Mouse (Mus musculus) CD4-positive, CD25-positive, alpha-beta regulatory T cell, adult 2 months (primary cell): ENCODE data around the gene Pde7b.

Experiments
- DNase-seq: peaks from one replicate; pipeline ENCODE4 v3.0.0-alpha.2; 2012; ENCODE audit warnings: low read depth, low spot score

Gene Pde7b

DNA sequence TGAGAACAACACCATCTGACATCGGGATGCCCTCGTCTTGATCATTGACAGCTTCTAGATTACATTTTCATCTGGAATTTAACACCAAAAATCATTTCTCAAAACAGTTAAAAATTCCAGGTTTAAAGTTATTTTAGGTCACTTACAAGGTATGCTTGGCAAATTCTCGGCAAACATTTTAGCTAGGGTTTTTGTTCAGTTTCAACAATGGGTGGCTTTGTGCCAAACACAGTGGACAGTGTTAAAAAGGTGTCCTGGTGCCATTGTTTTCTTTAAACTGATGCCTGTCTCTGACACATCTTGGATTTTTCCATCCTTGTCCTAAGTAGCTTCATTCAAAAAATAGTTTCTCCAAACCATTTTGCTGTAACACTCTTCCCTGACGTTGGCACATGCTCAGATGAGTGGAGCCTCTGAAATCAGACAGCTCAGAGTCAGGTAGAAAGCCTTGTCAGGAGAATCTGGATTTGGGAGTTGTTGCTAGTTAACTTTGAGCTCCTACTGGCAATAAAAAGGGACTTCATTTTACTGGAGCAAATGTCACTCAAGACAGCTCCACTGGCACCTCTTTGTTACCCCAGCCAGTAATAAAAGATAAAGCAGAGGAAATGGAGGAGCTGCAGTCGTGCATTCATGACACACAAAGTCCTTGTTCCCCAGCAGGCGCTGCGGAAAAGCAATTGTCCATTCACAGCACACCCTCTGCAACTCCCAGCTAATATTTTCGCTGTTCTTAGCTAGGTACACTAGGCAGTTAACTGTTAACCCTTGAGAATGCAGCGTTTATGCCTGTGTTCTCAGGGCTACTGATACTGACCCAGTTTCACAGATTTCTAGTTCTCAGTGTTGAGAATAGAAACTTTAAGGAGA lies 2.0 kb downstream of the Pde7b start:
- DNase-seq = no peak

DNA sequence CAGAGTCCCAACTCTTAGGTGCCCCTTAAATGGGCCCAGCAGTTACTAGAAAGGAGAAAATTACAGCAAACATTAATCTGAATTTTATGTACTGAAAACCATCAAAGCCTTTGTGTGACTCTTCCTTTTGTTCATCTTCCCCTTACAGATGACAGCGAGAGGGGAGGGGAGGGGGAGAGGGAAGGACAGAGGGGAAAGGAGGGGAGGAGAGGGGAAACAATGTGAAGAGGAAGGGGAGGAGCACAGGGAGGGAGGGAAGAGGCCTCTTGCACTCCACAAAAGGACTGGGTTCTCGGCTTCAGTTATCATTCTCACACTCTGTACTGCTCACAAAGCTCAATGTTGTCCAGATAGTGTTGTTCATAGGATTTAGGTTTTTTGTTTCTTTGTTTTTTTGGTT lies 5.7 kb downstream of the Pde7b start:
- no peak for DNase-seq

- DNase-seq = no peak
These were observed 24.2 kb downstream of the Pde7b start for GRCm38 (mm10) chr10:20700633-20701032.

- DNase-seq = no peak
These were observed 25.0 kb downstream of the Pde7b start for GRCm38 (mm10) chr10:20699874-20700273.

DNA sequence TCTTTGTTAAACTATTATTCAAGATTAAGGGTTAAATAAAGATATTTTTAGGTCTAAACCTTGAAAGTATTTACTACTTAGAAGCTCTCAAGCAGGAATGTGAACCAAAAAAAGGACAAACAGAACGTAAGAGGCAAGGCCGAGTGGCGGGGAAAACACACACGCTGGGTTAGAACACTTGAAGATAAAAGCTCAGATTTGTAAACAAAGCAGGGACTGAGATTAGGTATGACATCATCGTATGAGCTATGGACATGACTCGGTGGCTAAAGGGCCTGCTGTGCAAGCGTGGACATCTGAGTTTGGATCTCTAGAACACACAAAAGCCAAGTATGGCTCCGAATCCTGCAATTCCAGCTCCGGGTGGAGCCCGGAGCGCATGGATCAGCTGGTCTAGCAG lies 29.2 kb downstream of the Pde7b start:
- DNase-seq = no peak

DNA sequence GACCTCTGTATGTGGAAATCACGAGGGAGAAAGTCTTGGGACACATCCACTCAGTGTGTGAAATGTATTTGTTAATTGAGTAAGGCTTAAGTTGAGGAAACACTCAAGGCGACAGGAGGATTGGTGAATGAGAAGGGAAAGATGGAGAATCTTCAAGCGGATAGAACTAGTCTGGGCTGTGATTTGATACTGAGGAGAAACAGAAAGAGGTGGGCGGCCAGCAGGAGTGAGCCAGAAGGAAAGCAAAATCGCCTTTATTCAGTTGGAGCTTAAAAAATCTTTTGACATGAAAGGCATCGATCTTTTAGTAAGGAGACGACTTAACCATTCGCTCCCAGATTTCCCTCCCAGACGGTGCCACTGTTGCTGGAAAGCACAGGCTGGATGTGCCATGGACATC lies 34.9 kb downstream of the Pde7b start:
- DNase-seq = no peak

DNA sequence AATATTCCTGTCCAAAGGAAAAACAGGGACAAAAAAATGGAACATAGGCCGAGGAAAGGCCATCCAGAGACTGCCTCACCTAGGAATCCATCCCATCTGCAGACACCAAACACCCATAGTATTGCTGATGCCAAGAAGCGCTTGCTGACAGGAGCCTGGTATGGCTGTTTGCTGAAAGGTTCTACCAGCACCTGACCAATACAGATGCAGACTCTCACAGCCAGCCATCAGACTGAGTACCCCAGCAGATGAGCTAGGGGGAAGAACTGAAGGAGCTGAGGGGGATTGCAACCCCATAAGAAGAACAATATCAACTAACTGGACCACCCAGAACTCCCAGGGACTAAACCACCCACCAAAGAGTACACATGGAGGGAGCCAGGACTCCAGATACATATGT lies 40.7 kb downstream of the Pde7b start:
- no peak for DNase-seq

DNA sequence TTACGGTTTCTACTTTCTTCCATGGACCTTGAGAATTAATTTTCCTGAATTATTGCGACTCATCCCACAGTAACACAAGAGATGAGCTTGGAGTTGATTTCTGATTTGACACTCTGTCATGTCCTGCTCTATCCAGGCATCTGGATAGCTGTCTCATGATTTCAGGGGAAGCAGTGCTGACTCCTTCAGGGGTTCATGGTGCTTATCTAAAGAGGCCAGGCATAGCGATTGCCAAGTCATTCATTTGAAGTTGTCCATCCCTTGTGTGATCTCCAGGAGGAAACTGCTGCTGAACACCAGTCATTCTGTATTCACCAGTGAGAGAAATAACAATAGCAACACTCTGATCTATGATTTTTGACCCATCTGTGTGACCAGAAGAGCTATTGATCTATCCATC lies 43.9 kb downstream of the Pde7b start:
- DNase-seq = no peak

GRCm38 (mm10) chr10:20675321-20675720 lies 49.6 kb downstream of the Pde7b start:
- no peak for DNase-seq

GRCm38 (mm10) chr10:20673798-20674197 lies 51.1 kb downstream of the Pde7b start:
- peak; percentile 65 for DNase-seq

GRCm38 (mm10) chr10:20672591-20672990 lies 52.3 kb downstream of the Pde7b start:
- DNase-seq = peak; percentile 5

- no peak for DNase-seq
These were observed 53.3 kb downstream of the Pde7b start for GRCm38 (mm10) chr10:20671621-20672020.

GRCm38 (mm10) chr10:20670541-20670940 lies 54.3 kb downstream of the Pde7b start:
- no peak for DNase-seq

- no peak for DNase-seq
These were observed 55.4 kb downstream of the Pde7b start for GRCm38 (mm10) chr10:20669467-20669866.

GRCm38 (mm10) chr10:20668577-20668976 lies 56.3 kb downstream of the Pde7b start:
- DNase-seq = no peak

- no peak for DNase-seq
These were observed 58.2 kb downstream of the Pde7b start for GRCm38 (mm10) chr10:20666655-20667054.

GRCm38 (mm10) chr10:20662951-20663350 lies 61.9 kb downstream of the Pde7b start:
- DNase-seq = no peak

DNA sequence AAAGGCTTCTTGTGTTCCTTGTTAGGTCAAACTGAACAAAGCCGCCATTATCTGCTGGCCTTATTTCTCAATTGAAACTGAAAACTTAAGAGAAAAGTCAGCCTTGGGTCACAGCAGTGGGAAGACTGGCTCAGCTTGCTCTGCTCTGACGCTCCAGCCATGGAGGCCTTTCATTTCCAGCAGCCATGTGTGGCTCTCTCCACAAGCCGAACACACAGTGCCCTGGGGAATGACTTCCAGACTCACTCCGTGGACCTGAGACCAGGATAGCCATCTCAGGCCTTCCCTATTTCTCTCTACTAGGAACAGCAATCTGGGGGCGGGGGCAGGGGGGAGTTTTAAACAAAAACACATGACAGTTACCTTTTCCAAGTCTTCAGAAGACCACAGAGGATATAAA lies 63.2 kb downstream of the Pde7b start:
- no peak for DNase-seq

DNA sequence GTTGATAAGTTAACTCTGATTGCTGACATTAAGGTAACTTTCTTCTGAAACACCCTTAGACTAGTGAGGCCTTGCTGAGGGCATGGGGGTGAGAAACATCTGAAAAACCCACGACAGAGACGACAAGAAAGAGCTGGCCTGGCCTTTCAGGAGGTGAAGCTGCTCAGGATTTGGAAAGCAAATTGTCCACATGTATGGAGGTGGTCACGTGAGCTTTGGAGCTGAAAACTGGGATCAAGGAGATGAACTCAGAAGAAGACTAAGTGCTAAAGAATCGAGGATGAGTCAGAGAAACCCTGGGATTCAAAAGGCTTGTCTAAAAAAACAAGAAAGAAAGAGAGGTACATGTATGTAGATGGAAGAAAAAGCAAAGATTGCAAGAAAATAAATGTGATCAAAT lies 65.2 kb downstream of the Pde7b start:
- no peak for DNase-seq

GRCm38 (mm10) chr10:20659268-20659667 lies 65.6 kb downstream of the Pde7b start:
- no peak for DNase-seq

DNA sequence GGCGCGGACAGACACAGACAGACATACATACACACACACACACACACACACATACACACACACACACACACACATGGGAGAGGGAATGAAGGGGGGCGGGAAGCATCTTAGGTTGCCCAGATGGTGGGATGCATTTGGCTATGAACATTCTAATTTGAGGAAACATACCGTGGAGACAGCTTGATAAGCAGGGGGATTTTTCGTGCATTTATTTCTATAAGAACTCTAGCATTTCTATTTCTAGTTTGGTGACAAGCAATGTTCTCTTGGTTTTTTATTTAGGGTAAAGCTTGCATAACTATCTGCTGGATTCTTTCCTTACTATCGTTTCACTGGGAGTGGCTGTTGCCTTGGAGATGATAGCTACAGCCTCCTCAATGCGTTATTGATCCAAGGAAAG lies 66.2 kb downstream of the Pde7b start:
- DNase-seq = no peak

GRCm38 (mm10) chr10:20657316-20658081 lies 67.4 kb downstream of the Pde7b start:
- DNase-seq = no peak

DNA sequence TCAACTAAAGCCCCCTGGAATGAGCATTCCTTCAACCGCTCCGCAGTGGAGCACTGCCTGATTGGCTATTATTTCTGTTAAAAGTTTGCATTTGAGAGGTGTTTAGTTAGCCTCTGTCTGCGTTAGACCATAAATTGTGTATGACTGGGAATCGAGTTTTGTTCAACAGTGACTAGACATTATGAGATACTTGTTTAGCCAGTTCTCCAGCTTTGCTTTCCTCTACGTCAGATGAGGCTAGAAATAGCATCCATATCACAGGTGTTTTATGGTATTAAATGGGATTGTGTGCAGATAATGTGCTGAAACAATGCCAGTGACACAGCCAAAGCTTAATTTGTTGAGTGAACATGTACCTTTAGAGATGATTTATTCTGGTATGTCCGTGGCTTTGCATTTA lies 70.3 kb downstream of the Pde7b start:
- DNase-seq = no peak
